Mouse (Mus musculus) c-Kit-negative CD71-positive TER-119-positive erythroid progenitor cells, embryonic 14.5 days (primary cell): ENCODE data around the gene Gm5416.
"Not testable (repeated sequence)": the region's sequence is repeated elsewhere in the genome, so short reads cannot be mapped to it uniquely, and the experiment has no call there.

ENCODE experiments used
- DNase-seq: peaks from one replicate; pipeline ENCODE4 v3.0.0-alpha.2; 2013; ENCODE audit warnings: low read depth, low spot score

Gene Gm5416

GRCm38 (mm10) chr16:36209967-36210453 is at the start of gene Gm5416:
TSS of gene Gm5416 (plus strand) at chr16:36210403.
- no peak for DNase-seq

- not testable (repeated sequence) for DNase-seq
These were observed 42.4 kb upstream of the Gm5416 start for GRCm38 (mm10) chr16:36167841-36168240.

DNA sequence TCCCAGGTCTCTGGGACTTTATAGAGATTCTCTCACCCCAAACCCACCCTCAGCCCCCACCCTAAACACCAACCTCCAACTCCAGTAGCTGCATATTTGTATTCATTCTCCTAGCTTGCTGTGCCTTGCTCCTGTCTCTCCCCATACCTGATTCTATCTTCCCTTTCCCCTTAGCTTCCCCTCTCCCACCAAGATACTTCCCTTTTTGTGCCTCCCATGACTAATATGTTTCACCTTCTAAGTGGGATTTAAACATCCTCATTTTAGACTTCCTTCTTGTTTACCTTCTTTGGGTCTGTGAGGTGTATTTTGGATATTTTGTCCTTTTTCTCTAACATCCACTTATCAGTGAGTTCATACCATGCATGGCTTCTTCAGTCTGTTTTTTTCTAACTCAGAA is 34.1 kb upstream of the Gm5416 start:
- no peak for DNase-seq

GRCm38 (mm10) chr16:36179910-36180309 is 30.3 kb upstream of the Gm5416 start:
- DNase-seq, result no peak

GRCm38 (mm10) chr16:36183912-36184311 is 26.3 kb upstream of the Gm5416 start, which contains the start of gene Gm5483:
TSS of gene Gm5483 (plus strand) at chr16:36184212.
- not testable (repeated sequence) for DNase-seq

DNA sequence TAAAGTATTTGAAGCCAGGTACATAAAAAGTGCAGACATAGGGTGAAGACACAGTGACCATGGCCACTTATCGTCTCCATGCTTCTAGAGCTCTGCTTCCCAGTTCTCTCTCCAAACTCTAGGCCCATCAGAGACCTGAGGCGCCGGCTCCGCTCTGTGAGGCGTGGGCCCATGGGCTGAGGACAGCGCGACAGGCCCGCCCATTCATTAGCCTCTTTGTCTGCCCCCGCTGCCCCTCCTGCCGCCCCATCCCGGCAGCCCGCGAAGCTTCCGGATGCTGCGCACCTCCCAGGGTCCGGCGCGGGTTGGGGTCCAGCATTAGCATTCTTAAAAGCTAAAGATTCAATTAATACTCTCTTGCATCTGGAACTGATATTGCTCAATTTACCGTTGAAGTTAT is 11.0 kb upstream of the Gm5416 start:
- DNase-seq, result no peak

GRCm38 (mm10) chr16:36203846-36204245 is 6.4 kb upstream of the Gm5416 start:
- DNase-seq, result no peak

- not testable (repeated sequence) for DNase-seq
These were observed 4.5 kb upstream of the Gm5416 start for GRCm38 (mm10) chr16:36205684-36206083.

DNA sequence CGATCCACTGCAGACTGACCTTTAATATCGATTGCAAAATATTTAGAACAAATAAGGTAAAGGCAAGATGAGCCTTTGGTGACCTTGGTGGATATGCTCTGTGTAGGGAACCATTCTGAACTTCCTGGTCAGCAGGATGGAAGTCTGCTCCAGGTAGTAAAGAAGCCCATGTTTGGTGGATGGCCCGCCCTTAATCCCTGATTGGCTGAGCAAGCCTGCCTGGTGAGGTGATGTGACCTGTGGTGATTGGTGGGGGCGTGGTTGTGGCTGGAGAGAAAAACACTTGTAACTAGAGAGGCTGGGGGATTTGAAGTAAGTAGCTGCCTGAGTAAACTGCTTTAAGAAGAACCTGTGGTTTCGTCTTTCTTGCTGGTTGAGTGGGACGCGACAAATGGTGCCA is 11.0 kb downstream of the Gm5416 start, which contains the start of gene 2010005H15Rik:
Gene 2010005H15Rik, plus strand, starts transcription at position 301 of the 400 bp plus-strand sequence.
- not testable (repeated sequence) for DNase-seq

GRCm38 (mm10) chr16:36260585-36260984 is 50.4 kb downstream of the Gm5416 start:
- DNase-seq, result not testable (repeated sequence)
